Mouse (Mus musculus) macrophage (primary cell): ENCODE results near the gene Pkp2. TPM values are rescaled to one million over a fixed set of nuclear protein-coding genes. Genes with fewer than 3 reads are reported as not detected.

Experiments used
- H3K27ac ChIP-seq: fragments of 350-480 bp; formaldehyde crosslinking; 2 replicates; pipeline ENCODE4 v1.9.0; 2021
- H3K36me3 ChIP-seq: fragments of 350-480 bp; formaldehyde crosslinking; 2 replicates; pipeline ENCODE4 v1.9.0; 2021; ENCODE audit errors: inconsistent target
- H3K4me3 ChIP-seq: fragments of 350-480 bp; formaldehyde crosslinking; 2 replicates; pipeline ENCODE4 v1.9.0; 2021; ENCODE audit errors: inconsistent target
- H3K79me2 ChIP-seq: fragments of 350-480 bp; formaldehyde crosslinking; 2 replicates; pipeline ENCODE4 v1.9.0; 2021; ENCODE audit errors: inconsistent target
- WGBS: methylation state at CpG from one replicate; pipeline ENCODE4 v1.1.7; 2026; ENCODE audit warnings: inconsistent platforms; ENCODE audit not compliant: missing documents; 5-methylcytosine and 5-hydroxymethylcytosine counted together
- polyA plus RNA-seq: library from polyadenylated mRNA; stranded (reverse); fragments of 250-400 nt; gene quantifications from 3 replicates; pipeline ENCODE4 v1.2.4, GENCODE M21; 2018; ENCODE audit warnings: inconsistent platforms

The Pkp2 gene
- polyA plus RNA-seq, 1 experiment from 2014 or later, result 0.07 TPM

GRCm38 (mm10) chr16:16311319-16311718, 98.2 kb downstream of the Pkp2 start:
- H3K36me3 ChIP-seq, result peaks cover 77% of the 10 kb centered on the region
- no peak overlapping the region for H3K27ac ChIP-seq
- H3K4me3 ChIP-seq, result no peak overlapping the region
- 87% methylated on average over 5 of the region's 5 CpGs for WGBS
- H3K79me2 ChIP-seq, result no peaks in the 10 kb centered on the region

Other genes with a start within 250 kb of the Pkp2 start
- gene Yars2, start 89.6 kb downstream of the Pkp2 start, polyA plus RNA-seq, result 6.0 to 16.8 TPM (median 6.4 TPM) in 3 replicates
- 36.3 to 67.0 TPM (median 55.9 TPM) in 3 replicates for gene Dnm1l, start 145.6 kb downstream of the Pkp2 start, polyA plus RNA-seq